Mouse (Mus musculus) kidney, postnatal 14 days (tissue): Measurements from ENCODE around the gene Map2k1.

Source experiments
- DNase-seq: peaks from one replicate; pipeline ENCODE4 v3.0.0; 2022; ENCODE audit warnings: mixed read lengths

Gene Map2k1

DNA sequence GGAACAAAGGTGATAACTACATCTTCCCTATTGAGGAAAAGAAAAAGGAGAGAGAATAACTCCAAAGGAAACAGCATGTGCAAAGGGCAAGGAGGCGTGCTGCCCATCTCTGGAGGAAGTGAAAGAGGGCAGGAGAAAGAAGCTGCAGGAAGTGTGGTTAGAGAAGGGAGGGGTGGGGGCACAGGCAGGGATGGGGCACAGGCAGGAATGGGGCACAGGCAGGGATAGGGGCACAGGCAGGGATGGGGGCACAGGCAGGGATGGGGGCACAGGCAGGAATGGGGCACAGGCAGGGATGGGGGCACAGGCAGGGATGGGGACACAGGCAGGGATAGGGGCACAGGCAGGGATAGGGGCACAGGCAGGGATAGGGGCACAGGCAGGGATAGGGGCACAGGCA, 4.1 kb downstream of the Map2k1 start:
- DNase-seq, result no peak

DNA sequence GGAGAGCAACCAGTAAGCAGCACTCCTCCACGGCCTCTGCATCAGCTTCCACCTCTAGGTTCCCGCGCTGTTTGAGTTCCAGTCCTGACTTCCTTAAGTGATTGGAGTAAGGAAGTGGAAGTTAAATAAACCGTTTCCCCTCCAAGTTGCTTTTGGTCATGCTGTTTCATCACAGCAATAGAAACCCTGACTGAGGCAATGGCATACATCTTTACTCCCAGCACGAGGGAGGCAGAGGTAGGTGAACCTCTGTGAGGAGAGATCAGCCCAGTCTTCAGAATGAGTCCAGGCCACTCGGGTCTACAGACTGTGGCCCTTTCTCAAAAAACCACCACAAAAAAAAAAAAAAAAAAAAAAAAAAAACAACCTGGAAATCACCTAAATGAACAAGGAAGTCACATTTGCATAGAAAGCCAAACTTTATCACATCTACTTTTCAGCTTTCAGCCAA, 11.0 kb downstream of the Map2k1 start:
- DNase-seq, result no peak

- DNase-seq, result peak; percentile 45
Observed at GRCm38 (mm10) chr9:64240681-64241080, 12.8 kb downstream of the Map2k1 start.

DNA sequence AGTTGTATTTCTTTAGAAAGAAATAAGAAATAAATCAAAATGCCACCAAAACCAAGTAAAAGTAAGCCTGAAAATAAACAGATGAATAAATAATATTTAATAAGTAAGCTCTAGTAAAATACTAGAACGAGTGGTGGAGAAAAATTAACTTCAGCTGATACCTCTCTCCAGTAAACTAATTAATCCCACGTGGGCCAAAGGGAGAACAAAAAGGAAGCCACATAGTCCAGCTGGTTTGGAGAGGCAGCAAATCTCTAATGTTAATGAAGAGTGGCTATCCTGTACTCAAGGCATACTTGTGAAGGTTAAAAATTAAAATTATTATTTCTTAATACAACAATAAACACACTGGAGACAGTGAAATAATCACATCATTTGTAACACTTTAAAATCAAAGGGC, 13.3 kb downstream of the Map2k1 start:
- no peak for DNase-seq

DNA sequence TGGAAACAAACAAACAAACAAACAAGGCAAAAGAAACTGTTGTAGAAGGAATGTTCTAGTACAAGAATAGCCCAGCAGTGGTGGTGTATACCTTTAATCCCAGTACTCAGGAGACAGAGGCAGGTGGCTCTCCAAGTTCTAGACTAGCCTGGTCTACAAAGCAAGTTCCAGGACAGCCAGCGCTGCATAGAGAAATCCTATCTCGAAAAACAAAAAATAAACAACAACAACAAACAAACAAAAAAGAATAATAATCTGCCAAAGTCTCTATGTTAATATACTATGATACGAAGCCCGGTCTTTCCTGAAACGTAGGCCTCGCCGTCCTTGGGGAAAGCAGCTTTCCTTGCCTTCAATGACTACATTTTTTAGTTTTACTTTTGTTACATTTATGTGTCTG, 17.4 kb downstream of the Map2k1 start:
- DNase-seq, result no peak

DNA sequence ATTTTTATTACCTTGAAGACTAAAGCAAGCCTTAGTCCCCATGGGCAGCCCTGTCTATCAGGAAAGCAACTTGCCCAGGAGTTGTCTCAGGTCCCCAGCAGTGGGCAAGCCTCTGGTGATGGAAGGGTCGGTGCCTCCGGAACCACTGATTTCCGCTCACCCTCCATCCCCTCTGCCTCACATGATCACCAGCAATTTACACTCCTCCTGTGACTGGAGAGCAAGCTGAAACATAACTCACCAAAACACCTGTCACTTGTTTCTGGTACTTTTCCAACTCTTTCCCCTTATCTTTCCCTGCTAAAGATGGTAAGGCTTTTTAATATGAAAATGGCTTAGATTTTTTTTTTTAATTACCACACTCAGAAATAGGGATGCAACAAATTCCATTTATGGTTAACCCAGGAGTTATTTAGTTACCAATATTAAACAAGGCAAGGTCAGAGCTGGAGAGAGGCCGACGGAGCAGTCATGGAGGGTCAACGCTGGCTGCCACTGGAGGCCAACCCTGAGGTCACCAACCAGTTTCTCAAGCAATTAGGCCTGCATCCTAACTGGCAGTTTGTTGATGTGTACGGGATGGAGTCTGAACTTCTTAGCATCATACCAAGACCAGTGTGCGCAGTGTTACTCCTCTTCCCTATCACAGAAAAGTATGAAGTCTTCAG, 18.5 kb downstream of the Map2k1 start, which contains the start of gene Uchl4:
Uchl4 (plus strand) TSS at position 434 of the 668 bp plus-strand sequence.
- peak; percentile 47 for DNase-seq

GRCm38 (mm10) chr9:64233656-64234055, 19.8 kb downstream of the Map2k1 start:
- peak; percentile 56 for DNase-seq

DNA sequence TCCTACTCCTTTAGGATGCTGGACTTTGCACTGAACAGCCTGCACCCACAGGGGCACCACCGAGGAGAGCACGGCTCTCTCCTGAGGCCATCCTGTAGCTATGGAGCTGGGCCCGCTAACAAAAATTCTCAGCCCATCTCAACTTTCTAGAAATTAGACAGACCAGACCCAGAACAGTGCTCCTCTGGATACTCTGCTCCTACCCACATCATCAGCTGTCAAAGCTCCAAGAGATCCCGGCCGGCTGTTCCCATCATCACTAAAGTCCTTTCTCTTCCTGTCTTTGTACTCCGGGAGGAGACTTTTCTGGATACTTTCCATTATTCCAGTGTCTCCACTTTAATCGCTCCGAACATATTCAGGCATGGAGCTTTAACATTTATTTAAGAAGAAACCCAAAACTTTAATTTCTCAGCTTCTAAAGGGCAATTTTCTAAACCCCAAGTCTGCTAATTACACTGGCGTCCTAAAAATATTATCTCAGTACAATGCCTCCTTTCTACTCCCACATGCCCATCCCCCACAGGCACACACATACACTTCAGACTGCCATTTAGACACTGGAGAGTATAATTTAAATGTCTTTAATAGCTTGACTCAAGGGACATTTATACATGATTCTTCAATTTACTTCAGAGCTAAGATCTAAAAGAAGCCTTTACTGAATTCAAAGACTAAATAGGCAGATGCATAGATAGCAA, 21.0 kb downstream of the Map2k1 start:
- peak; percentile 72 for DNase-seq

DNA sequence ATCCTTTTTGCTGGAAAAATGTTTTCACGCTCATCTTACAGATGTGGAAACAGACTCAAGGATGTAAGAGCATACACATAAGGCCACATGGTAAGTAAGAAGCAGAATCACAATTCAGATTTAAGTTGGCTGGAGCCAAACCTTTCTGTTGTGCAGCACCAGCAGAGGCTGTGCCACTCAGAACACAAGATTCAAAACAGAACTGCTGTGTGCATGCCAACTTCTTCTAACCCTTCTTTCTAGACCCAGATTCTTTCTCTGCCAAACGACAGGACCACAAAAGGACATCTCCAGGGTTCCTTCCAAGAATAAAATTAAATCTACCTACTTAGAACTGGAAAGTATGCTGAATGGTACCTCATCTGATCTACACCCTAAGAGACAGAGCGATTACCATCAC, 21.8 kb downstream of the Map2k1 start:
- DNase-seq, result no peak

DNA sequence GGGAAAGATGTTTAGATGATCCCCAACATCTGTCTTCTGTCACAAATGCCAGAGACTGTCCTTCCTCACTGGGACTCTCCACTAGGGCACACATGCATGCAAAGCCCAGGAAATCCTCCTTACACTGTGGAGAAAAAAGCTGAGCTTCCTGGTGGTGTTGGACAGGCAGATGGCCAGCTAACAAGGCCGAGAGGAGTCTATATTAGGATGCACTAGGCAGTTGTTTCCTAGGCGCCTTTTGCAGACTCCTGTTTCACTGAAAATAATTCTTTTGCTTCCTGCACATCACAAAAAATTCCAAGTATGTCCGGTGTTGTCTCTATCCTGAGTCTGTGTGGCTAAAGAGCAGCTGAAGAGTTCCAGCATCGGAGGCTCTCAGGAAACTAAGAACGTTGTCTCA, 22.3 kb downstream of the Map2k1 start:
- DNase-seq, result peak; percentile 46

DNA sequence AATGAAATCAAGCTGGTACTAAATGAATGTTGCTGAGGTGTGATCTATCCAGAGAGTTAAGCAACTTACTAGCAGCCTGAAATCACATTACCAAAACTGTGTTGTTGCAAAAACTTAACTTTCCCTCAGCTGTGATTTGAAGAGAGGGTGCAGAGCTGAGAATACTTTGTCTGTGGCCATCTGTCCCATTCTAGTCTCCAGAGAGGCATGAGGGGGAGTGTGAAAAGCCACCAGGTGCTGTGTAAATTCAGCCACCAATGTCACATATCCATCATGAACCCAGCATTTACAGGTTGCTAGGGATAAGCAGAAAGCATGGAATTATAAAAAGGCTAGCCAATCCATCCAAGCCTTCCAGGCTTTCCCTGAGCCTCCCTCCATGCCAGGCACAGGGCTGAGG, 24.5 kb downstream of the Map2k1 start:
- DNase-seq, result no peak

DNA sequence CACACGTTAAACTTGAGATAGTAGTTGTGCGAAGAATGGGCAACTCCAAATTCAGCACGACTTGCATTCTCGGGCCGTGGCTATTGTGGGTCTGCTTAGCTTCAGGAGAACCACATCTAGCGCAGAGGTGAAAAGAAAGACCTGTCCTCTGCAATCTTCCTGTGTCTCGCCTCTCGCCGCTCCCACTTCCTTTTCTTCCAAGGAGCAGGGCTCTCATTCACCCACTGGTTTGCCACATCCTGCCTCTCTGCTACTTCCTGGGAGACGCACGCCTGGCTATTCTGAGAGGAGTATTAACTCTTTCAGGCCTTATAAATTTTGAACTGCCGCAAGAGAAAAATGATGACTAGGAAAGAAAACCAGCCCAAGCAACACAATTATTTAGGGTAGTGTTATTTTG, 25.7 kb downstream of the Map2k1 start:
- DNase-seq, result no peak

DNA sequence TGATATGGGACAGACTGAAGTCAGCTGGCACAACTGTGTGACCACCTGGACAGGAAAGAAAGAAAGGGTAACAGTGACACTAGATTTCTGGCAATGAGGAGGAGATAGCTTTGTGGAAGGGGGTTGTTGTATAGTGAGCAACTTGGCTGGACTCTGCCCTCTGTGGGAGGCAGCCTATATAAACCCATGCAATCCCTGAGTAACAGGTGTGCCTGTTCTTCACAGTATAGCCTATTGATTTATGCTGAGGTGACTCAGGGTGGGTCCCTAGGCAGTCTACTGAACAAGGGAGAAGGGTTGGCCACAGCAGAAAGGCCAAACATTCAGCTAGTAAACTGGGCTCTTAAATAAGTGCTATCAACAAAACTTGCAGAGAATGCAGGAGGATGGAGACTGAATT, 27.6 kb downstream of the Map2k1 start:
- DNase-seq, result no peak

GRCm38 (mm10) chr9:64222098-64222497, 31.3 kb downstream of the Map2k1 start:
- no peak for DNase-seq

DNA sequence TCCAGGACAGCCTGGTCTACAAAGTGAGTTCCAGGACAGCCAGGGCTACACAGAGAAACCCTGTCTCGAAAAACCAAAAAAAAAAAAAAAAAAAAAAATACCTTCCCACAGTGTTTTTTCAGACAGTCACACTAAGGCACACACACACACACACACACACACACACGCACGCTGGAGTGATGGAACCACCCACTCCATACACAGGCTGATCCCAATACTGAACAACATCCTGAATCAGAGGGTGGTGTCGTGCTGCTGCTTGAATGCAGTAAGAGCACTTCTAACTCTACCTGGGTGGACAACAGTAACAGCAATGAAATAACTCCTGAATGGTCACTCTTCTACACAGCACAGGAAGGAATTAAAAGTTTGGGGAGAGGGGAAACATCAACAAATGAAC, 32.0 kb downstream of the Map2k1 start:
- no peak for DNase-seq

- DNase-seq, result no peak
Observed at GRCm38 (mm10) chr9:64220603-64221002, 32.8 kb downstream of the Map2k1 start.

DNA sequence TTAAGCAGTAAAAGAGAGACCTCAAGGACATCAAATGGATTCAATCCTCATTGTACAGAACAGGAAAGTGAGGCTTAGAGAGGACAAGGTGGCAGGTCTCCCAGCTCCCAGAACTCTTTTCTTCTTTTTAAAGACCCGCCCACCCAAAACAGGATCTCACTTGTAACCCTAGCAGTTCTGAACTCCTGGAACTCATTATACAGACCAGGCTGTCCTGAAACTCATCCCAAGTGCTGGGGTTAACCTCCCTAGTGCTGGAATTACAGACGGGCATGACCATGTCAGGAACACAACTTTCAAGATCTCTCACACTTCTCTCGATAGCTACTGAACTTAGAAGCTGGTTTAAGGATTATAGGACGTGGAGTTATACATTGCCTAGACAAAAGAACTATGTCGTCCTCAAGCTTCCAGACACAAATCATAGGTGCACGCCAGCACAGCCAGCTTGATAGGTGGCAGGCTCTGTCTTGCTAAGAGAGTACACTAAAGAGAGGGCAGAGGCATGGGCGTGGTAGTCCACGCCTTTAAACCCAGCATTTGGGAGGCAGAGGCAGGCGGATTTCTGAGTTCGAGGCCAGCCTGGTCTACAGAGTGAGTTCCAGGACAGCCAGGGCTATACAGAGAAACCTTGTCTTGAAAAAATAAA, 33.5 kb downstream of the Map2k1 start:
- no peak for DNase-seq

DNA sequence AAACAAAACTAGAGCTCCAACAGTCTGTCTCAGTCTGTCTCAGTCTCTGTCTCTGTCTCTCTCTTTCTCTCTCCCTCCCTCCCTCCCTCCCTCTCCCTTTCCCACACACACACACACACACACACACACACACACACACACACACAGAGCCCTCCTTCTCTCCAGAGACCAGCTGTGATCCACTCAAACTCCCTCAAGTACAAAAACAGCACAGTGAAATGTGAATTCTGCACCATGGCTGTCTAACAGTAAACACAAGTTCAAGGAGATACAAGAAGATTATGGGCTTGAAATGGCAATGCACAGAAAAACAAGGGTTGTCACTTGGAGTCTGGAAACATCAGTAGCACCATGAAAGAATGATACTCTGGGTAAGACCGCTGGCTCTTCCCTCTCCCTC, 34.1 kb downstream of the Map2k1 start:
- DNase-seq, result no peak

DNA sequence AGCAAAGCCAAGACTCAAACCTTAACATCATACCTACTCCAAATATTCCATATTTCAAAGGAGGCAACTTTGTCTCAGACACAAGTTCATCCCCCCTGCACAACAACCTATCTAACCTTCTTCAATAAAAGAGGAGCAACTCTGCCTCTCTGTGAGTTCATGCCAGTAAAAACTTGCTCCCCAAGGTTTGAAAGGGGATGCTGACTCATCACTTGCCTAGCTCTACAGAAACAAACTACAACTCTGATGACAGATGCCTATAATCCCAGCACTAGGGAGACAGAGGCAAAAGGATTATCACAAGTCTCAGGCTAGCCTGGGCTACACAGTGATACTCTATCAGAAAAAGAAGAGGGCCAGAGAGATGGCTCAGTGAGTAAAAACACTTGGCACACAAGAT, 35.5 kb downstream of the Map2k1 start:
- DNase-seq, result no peak

DNA sequence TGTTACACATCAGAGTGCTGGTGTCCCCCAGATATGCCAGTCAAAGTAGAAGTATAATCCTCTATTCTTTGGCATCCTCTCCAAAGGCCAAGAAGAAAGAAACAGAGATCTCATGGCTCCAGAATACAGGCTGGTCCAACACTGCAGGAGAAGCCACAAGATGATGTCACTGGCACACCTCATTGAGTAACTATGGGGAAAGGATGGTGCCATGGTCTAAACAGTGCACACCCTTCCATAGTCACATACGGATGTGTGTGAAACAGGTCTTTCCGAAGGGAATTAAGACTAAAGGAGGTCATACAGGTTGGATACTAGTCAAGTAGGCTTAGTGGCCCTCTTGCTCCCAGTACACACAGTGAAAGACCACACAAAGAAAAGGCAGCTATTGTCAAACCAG, 36.8 kb downstream of the Map2k1 start:
- DNase-seq, result no peak

DNA sequence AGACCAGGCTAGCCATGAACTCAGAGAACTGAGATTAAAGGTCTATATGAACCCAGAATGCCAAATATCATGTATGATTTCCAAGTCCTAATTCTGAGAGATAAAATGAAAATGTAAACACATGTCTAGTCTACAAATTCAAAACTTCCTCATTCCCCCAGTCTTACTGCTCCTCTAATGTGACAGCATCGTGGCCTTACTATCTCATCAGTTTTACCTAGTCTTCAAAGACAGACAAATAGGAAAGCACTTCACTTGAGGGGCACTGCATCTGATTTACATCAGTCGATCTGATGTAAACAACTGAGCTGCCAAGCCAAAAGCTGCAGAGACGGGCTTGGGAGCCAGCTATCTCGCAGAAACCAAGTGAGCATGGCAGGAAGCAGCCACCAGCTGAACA, 37.3 kb downstream of the Map2k1 start:
- no peak for DNase-seq

GRCm38 (mm10) chr9:64214452-64214851, 39.0 kb downstream of the Map2k1 start:
- no peak for DNase-seq

DNA sequence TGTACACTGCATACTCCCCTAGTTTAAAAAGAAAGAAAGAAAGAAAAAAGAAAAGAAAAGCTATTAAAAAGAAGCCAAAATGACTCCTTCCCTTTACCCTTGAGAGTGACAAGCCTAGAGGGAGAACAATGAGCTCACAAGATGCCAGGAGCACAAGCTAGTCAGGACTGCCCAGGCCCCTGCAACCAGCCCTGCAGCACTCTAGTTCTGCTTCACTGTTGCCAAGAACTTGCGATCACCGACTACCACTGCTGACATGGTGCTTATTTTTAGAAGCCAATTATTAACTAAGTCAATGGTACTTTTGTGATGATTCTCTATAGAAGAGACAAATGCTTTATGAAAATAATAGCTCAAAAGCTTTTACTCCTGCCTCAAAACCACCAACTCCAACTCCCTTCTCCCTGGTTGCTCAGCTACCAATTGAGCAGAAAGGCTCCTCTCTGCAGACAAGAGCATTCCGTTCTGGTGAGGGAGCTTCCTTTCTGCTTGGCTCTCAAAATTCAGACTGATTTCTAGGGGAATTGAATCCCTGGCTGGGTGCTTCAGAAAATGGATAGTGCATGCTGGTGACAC, 45.8 kb downstream of the Map2k1 start:
- DNase-seq, result peak; percentile 29

- DNase-seq, result no peak
Observed at GRCm38 (mm10) chr9:64202866-64203265, 50.6 kb downstream of the Map2k1 start.
